Mouse (Mus musculus) adrenal gland, adult 2 months (tissue): ENCODE measurements at regions not wholly inside any gene's neighbourhood (a gene's known extent, or its start where the extent isn't known, plus 50 kb on each side); places are given as distances from the start of the nearest gene placed in this dataset.

Source experiments
- DNase-seq: peaks from one replicate; pipeline ENCODE4 v3.0.0; 2021

DNA sequence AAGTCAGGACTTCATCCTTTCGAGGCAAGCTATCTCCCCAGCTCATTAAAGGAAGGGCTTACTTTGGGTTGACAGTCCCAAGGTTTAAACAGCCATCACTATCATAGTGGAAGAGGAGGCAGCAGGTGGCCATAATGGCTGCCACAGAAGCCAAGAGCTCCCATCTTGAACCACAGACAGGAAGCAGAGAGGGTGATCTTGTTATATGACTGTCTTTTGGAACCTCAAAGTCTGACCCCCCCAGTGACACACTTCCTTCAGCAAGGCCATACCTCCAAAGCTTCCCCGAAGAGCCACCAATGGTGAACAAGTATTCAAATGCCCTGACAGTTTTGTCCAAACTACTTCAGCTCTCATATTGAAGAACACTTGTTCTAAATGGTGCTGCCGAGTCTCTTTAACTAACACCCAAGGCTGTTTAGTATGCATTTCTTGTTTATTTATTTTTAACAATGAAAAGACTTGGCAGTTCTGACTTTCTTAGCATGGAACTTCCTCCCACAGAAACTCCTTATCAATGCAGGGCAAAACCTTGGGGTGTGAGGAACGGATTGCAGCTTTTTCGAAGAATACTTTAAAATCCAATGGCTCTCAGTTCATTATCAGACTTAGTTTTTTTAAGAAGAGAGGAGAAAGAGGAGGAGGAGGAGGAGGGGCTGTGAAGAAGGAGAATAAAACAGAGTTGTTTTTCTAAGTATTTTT, 79.8 kb upstream of the Tnik start:
- DNase-seq, result no peak

DNA sequence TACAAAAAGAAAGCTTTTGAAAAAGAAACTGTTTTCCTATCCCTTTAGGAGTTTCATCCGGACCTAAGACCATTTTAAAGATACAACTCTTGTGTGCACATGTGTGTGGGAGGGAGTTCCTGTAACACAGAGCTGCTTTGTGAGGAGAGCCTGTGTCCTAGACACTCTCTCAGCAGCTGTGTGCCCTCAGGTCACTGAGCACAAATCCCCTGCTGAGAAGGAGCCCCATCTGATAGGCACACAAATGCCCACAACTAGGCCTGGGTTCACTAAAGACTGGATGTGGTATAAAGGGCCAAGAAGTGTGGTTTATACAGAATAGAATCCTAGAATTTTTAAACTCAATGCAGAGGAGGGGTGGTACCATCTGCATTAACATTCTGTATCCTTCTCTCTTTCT, 77.5 kb upstream of the Tnik start:
- DNase-seq, result no peak

DNA sequence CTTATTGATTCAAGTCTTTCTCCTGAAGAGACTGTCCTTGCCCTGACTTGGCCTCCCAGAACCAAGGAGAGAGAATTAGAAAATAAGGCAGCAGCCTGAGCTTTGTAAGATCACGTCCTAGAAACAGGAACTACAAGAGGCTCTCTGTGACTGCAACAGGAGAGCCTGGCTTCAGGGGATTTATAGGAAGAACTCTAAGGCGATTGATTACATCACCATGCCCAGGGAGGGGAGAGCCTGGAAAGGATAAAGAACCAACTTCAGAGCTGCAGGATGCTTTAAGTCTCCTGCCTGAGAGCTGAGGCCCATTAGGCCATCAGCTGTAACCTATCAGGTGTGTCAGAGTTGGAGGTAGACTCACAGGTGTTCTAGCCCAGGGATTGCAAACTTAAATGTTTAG, 77.1 kb upstream of the Tnik start:
- no peak for DNase-seq

DNA sequence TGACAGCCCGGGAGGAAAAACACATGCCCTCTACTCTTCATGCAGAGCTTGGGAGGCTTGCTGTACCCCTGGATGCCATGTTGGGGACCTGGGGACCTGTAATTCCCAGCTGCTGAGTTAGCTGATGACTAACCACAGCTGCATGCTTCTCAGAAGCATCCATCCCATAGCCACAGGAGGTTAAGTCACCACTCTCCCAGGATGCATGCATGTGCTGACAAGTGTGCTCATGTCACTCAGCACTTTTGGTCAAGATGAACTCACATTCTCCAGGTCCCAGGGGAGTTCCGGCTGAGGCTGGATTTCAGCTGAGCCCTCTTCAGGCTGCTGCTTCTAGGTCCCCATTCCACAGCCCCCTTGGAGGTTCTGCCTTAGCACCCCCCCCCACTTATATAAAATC, 73.6 kb upstream of the Tnik start:
- DNase-seq, result no peak

DNA sequence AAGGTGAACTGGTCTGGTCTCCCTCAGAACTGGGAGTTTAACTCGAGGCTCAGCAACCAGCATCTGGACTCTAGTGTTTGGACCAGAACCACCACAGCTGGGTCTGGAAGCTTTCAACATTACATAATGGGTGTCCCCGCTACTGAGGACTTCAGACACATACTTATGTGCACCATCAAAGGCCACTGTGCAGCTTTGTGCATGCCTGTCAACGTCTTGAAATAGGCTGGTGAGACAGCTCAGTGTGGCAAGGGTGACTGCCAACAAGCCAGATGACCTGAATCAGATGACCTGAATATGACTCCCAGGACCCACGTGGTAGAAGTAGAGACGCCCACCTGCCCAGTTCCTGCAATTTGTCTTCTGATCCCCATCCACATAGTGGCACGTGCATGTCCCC, 72.8 kb upstream of the Tnik start:
- DNase-seq, result no peak

DNA sequence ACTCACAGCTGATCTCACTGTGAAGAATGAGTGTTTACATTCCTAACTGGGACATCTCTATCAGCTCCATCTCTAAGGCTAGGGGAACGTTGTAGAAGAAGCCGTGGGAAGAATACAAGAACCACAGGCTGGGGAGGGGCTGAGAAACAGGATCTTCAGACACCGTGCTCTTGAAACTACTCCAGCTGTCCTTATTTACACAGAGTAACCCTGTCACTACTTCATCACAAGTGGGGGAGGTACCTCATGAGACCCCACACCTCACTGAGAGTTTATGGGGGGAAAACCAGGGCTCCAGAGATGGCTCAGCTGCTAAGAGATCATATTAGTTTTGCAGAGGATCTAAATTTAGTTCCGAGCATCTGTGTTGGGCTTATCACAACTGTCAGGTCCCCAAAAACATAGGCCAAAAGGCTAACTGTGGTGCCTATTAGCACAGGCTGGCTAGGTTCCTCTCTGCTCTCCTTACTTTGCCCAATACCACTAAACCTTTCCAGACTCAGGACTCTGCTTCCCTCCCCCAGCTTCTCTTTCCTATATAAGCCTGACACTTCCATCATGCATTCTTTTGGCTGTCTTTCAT, 68.5 kb upstream of the Tnik start:
- DNase-seq, result no peak

DNA sequence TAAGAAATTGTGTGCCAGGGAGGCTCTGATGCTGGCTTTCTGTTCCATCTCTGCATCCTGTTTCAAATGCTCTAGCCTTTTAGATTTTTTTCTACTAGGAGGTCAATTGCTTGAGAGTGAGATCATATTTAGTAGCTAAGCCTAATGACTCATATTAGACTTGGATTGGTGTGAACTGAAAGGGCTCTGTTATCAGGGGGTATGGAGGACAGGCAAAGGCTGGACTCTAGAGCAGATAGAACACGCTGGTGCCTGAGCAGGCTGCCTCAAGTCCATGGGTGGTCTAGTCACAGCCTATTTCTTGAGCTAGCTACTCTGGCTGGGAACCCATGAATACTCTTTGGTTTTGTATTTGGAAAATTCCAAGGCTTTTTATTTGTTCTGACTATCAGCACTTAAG, 66.2 kb upstream of the Tnik start:
- no peak for DNase-seq

DNA sequence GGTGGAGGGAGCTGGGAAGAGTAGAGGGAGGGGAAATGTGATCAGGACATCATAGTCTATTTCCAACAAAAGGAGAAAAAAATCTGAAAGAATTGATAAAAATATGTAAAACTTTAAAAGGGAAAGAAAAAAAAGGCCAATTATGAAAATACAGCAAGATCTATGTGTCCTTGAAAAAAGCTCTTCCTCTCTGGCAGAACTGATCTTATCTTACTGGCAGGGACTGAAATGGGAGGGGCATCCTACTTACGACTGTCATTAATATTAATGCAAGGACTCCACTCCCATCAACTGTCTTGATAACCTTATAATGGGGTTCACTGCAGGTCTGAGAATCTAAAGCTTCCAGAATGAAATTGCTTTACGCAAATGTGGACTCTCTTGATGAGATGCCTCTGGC, 53.7 kb upstream of the Tnik start:
- peak; percentile 16 for DNase-seq

DNA sequence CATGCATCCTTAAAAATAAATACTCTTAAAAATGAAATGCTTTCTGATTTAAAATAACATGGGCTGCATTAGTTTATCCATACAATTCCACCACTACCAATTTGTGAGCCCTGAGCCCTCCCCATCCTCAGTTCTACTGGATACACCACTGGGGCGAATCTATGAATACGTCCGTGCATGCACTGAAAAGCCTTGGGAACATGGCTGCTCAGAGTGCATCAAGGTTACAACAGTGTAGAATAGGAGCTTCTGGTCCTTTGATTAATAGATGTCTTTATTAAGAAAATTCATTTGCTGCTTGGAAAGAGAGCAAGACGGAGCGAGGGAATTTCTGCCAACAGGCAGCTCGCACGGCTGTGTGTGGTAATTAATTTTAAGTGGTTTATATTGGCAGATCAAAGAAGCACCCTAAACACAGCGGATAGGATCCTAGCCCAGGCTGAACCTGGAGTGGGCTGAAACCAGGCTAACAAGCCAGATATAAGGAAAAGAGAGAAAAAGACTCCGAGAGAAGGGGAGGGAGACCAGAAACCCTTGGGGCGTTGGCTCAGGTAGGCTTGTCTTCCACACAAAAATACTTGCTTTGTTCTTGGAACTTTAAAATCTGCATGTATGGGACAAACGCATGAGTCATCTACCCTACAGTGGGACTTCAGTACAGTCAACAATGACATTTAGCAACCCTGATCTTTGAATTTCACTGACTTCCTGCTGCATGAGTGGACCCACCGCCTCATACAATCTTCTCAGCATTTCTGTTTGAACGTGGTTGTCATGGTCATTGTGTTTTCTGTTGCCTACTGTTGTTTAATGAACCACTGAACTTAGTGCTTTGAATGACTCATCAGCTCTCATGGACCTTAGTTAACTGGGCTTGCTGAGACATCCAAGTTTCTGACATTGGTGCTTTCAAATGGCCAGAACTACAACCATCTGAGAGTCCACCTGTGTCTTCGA, 51.9 kb upstream of the Tnik start:
- DNase-seq, result no peak
